Mouse (Mus musculus): ENCODE measurements around the gene BC048403. TPM values are rescaled to one million over a fixed set of nuclear protein-coding genes. Genes with fewer than 3 reads are reported as not detected.

The BC048403 gene
- polyA plus RNA-seq (2016; fragmentation: Nextera tagmentation; extraction: Ambion mirVana): 2.8 and 3.1 TPM in 2 replicates

- ATAC-seq: peak; percentile 94
- Histone ChIP-seq H3K4me3 (peak within 1 kb of the TSS; percentile 86), H3K9ac (peak within 1 kb of the TSS; percentile 82), H3K4me2 (peak within 1 kb of the TSS; percentile 92), H3K27ac (peak within 1 kb of the TSS; percentile 70), H3K27me3 (replicated peaks) (no peaks in the 10 kb centered on the region), H3K36me3 (peaks cover 10% of the 10 kb centered on the region), H3K4me1 (peaks cover 21% of the 10 kb centered on the region), H3K9me3 (replicated peaks) (no peaks in the 10 kb centered on the region; the same call in 1 of the 2 replicates)
- under 1% methylated on average over 66 of the region's 68 CpGs for WGBS (ENCODE audit: insufficient replicate concordance)
These were observed at the start of gene BC048403 for GRCm38 (mm10) chr10:121739548-121740505. BC048403 (plus strand) TSS chr10:121739937.

GRCm38 (mm10) chr10:121692944-121693579 lies 46.7 kb upstream of the BC048403 start:
- H3K9me3 ChIP-seq (replicated peaks): no peaks in the 10 kb centered on the region
- H3K4me3 ChIP-seq: peak overlapping the region; percentile 20
- H3K27me3 ChIP-seq (replicated peaks): no peaks in the 10 kb centered on the region
- 0 out of 2 replicates have a peak overlapping the region, but pooled peaks have one; percentile 10 for H3K9ac ChIP-seq
- H3K4me1 ChIP-seq: peaks cover 9% of the 10 kb centered on the region; the same call in 1 of the 2 replicates
- no peaks in the 10 kb centered on the region for H3K36me3 ChIP-seq
- H3K27ac ChIP-seq: no peak overlapping the region
- H3K4me2 ChIP-seq: peak overlapping the region; percentile 55
- 0 out of 2 replicates have a peak, but pooled peaks have one; percentile 40 for ATAC-seq
- WGBS (ENCODE audit: insufficient replicate concordance): 34% methylated on average over 18 of the region's 18 CpGs

- Histone ChIP-seq H3K9me3 (replicated peaks) (no peaks in the 10 kb centered on the region), H3K36me3 (no peaks in the 10 kb centered on the region), H3K4me2 (no peak overlapping the region), H3K4me3 (no peak overlapping the region), H3K27ac (no peak overlapping the region), H3K27me3 (replicated peaks) (no peaks in the 10 kb centered on the region), H3K9ac (no peak overlapping the region), H3K4me1 (peaks cover 9% of the 10 kb centered on the region; the same call in 1 of the 2 replicates)
- 80% methylated on average over 11 of the region's 11 CpGs for WGBS (ENCODE audit: insufficient replicate concordance)
- no peak for ATAC-seq
These were observed 45.2 kb upstream of the BC048403 start for GRCm38 (mm10) chr10:121694567-121694966.

GRCm38 (mm10) chr10:121701296-121702248 lies 38.2 kb upstream of the BC048403 start:
- Histone ChIP-seq H3K4me2 (no peak overlapping the region), H3K9ac (no peak overlapping the region), H3K4me1 (no peaks in the 10 kb centered on the region), H3K9me3 (replicated peaks) (no peaks in the 10 kb centered on the region), H3K4me3 (no peak overlapping the region), H3K27ac (no peak overlapping the region), H3K27me3 (replicated peaks) (no peaks in the 10 kb centered on the region), H3K36me3 (no peaks in the 10 kb centered on the region)
- ATAC-seq: no peak
- 46% methylated on average over 11 of the region's 11 CpGs for WGBS (ENCODE audit: insufficient replicate concordance)

- Histone ChIP-seq H3K27ac (no peak overlapping the region), H3K36me3 (no peaks in the 10 kb centered on the region), H3K27me3 (replicated peaks) (no peaks in the 10 kb centered on the region), H3K9me3 (replicated peaks) (no peaks in the 10 kb centered on the region), H3K9ac (no peak overlapping the region), H3K4me2 (no peak overlapping the region), H3K4me1 (no peaks in the 10 kb centered on the region), H3K4me3 (no peak overlapping the region)
- WGBS (ENCODE audit: insufficient replicate concordance): 72% methylated on average over 6 of the region's 6 CpGs
- ATAC-seq: no peak
These were observed 36.1 kb upstream of the BC048403 start for GRCm38 (mm10) chr10:121703619-121704018.

GRCm38 (mm10) chr10:121704871-121705270 lies 34.9 kb upstream of the BC048403 start:
- no peak overlapping the region for H3K9ac ChIP-seq
- WGBS (ENCODE audit: insufficient replicate concordance): 65% methylated on average over 6 of the region's 6 CpGs
- no peak for ATAC-seq

GRCm38 (mm10) chr10:121705399-121706163 lies 34.2 kb upstream of the BC048403 start:
- no peaks in the 10 kb centered on the region for H3K9me3 ChIP-seq (replicated peaks)
- no peak for ATAC-seq
- no peaks in the 10 kb centered on the region for H3K4me1 ChIP-seq
- H3K4me3 ChIP-seq: no peak overlapping the region
- no peak overlapping the region for H3K27ac ChIP-seq
- 74% methylated on average over 15 of the region's 15 CpGs for WGBS (ENCODE audit: insufficient replicate concordance)
- H3K27me3 ChIP-seq (replicated peaks): no peaks in the 10 kb centered on the region
- no peaks in the 10 kb centered on the region for H3K36me3 ChIP-seq
- H3K9ac ChIP-seq: no peak overlapping the region
- no peak overlapping the region for H3K4me2 ChIP-seq

More at GRCm38 (mm10) chr10:121704871-121705270, 34.9 kb upstream of the BC048403 start:
- Histone ChIP-seq H3K9me3 (replicated peaks) (no peaks in the 10 kb centered on the region), H3K4me2 (no peak overlapping the region), H3K4me1 (no peaks in the 10 kb centered on the region), H3K36me3 (no peaks in the 10 kb centered on the region), H3K27ac (no peak overlapping the region), H3K4me3 (no peak overlapping the region), H3K27me3 (replicated peaks) (no peaks in the 10 kb centered on the region)

- Histone ChIP-seq H3K27me3 (replicated peaks) (no peaks in the 10 kb centered on the region), H3K36me3 (no peaks in the 10 kb centered on the region), H3K27ac (no peak overlapping the region), H3K4me3 (no peak overlapping the region), H3K9me3 (replicated peaks) (peaks cover 22% of the 10 kb centered on the region), H3K4me2 (no peak overlapping the region), H3K4me1 (no peaks in the 10 kb centered on the region), H3K9ac (no peak overlapping the region)
- no peak for ATAC-seq
These were observed 22.9 kb upstream of the BC048403 start for GRCm38 (mm10) chr10:121716862-121717261.

- Histone ChIP-seq H3K4me3 (no peak overlapping the region), H3K9me3 (replicated peaks) (peaks cover 28% of the 10 kb centered on the region), H3K4me2 (no peak overlapping the region), H3K27ac (no peak overlapping the region), H3K27me3 (replicated peaks) (no peaks in the 10 kb centered on the region), H3K36me3 (no peaks in the 10 kb centered on the region), H3K4me1 (no peaks in the 10 kb centered on the region), H3K9ac (no peak overlapping the region)
- 84% methylated on average over 18 of the region's 18 CpGs for WGBS (ENCODE audit: insufficient replicate concordance)
- no peak for ATAC-seq
These were observed 20.7 kb upstream of the BC048403 start for GRCm38 (mm10) chr10:121718896-121719585.

GRCm38 (mm10) chr10:121720701-121721100 lies 19.0 kb upstream of the BC048403 start:
- Histone ChIP-seq H3K4me3 (no peak overlapping the region), H3K27ac (no peak overlapping the region)

More at GRCm38 (mm10) chr10:121720701-121721100, 19.0 kb upstream of the BC048403 start:
- 83% methylated on average over 13 of the region's 13 CpGs for WGBS (ENCODE audit: insufficient replicate concordance)
- Histone ChIP-seq H3K9me3 (replicated peaks) (peaks cover 28% of the 10 kb centered on the region), H3K9ac (no peak overlapping the region), H3K27me3 (replicated peaks) (no peaks in the 10 kb centered on the region), H3K4me1 (no peaks in the 10 kb centered on the region), H3K4me2 (no peak overlapping the region), H3K36me3 (no peaks in the 10 kb centered on the region)
- no peak for ATAC-seq

Data from liver, embryonic 12.5 days (tissue).